Mouse (Mus musculus) limb, embryonic 13.5 days (tissue): Measurements from ENCODE around the gene Lrrk1. TPM values are rescaled to one million over a fixed set of nuclear protein-coding genes. Genes with fewer than 3 reads are reported as not detected.

ENCODE experiments used
- ATAC-seq: fragments of 200-750 bp; cut with Nextera tagmentation; 2 replicates; pipeline ENCODE4 v1.8.0; 2017; ENCODE audit warnings: low read depth, moderate number of reproducible peaks, moderate TSS enrichment; ENCODE audit not compliant: low FRiP score
- H3K27ac ChIP-seq: fragments of 300-500 bp; sonication (generic); 2 replicates; pipeline ENCODE4 v1.5.1; 2015; ENCODE audit warnings: inconsistent platforms, mild to moderate bottlenecking, moderate library complexity
- H3K27me3 ChIP-seq: fragments of 300-500 bp; sonication (generic); 2 replicates; pipeline ENCODE4 v1.6.1; 2015; ENCODE audit warnings: mild to moderate bottlenecking, inconsistent platforms
- H3K36me3 ChIP-seq: fragments of 300-500 bp; sonication (generic); 2 replicates; pipeline ENCODE4 v1.6.1; 2015; ENCODE audit warnings: inconsistent platforms, mild to moderate bottlenecking, moderate library complexity
- H3K4me1 ChIP-seq: fragments of 300-500 bp; sonication (generic); 2 replicates; pipeline ENCODE4 v1.6.1; 2015; ENCODE audit warnings: inconsistent platforms
- H3K4me2 ChIP-seq: fragments of 300-500 bp; sonication (generic); replicated peaks from 2 replicates; pipeline ENCODE4 v1.6.1; 2015; ENCODE audit warnings: inconsistent platforms, mild to moderate bottlenecking, moderate library complexity
- H3K4me3 ChIP-seq: fragments of 300-500 bp; sonication (generic); 2 replicates; pipeline ENCODE4 v1.5.1; 2015; ENCODE audit warnings: moderate library complexity, mild to moderate bottlenecking, inconsistent platforms
- H3K9ac ChIP-seq: fragments of 300-500 bp; sonication (generic); 2 replicates; pipeline ENCODE4 v1.6.1; 2015; ENCODE audit warnings: mild to moderate bottlenecking, inconsistent platforms
- H3K9me3 ChIP-seq: fragments of 300-500 bp; sonication (generic); 2 replicates; pipeline ENCODE4 v1.6.1; 2016; ENCODE audit warnings: inconsistent platforms
- WGBS: fragments of 180-500 bp; shearing (Covaris S2); methylation state at CpG from one replicate; pipeline ENCODE4 v1.1.7; 2015; 5-methylcytosine and 5-hydroxymethylcytosine counted together
- microRNA-seq: library from miRNA; unstranded; fragments of <30 nt; microRNA quantifications from one replicate; pipeline ENCODE4, GENCODE M21; 2016
- polyA plus RNA-seq: library from polyadenylated mRNA; unstranded; fragments of >200 nt; fragmentation: Nextera tagmentation; extraction: Ambion mirVana; gene quantifications from 2 replicates; pipeline ENCODE4 v1.2.1, GENCODE M21; 2015

The Lrrk1 gene
- polyA plus RNA-seq, 1 experiment from 2014 or later = 14.1 TPM

DNA sequence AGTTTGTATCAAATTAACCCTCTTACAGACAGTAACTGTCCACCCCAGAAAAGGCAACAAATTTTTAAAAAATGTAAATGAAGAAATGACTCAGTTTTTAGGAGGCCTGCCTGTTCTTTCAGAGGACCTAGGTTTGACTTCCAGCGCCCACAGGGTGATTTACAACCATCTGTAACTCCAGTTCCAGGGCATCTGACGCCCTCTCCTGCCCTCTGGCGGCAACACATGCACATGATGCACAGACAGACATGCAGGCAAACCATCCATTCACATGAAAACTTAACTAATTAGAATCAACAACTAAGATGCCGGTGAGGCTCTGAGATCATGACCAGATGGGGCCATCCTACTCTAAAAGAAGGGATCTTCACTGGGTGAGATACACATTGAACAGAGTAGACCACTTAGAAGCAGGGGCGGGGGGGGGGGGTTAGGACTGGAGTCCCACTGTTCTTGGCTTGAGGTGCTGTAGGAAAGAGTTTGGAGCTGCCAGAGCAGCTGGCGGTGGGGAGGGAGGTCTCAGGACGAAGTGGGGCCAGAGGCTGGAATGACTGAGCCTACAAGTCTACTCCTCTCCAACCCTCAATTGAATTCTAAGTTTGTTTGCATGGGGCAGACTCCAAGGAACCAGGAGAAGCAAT, 206.0 kb downstream of the Lrrk1 start:
- H3K36me3 ChIP-seq = no peaks in the 10 kb centered on the region; the same call in 1 of the 2 replicates
- no peak overlapping the region for H3K27ac ChIP-seq
- H3K4me3 ChIP-seq = no peak overlapping the region
- H3K27me3 ChIP-seq = no peaks in the 10 kb centered on the region
- WGBS = 83% methylated on average over 7 of the region's 7 CpGs
- H3K9ac ChIP-seq = no peak overlapping the region
- no peaks in the 10 kb centered on the region for H3K9me3 ChIP-seq
- ATAC-seq = no peak
- no peak overlapping the region for H3K4me2 ChIP-seq
- H3K4me1 ChIP-seq = peaks cover 19% of the 10 kb centered on the region

DNA sequence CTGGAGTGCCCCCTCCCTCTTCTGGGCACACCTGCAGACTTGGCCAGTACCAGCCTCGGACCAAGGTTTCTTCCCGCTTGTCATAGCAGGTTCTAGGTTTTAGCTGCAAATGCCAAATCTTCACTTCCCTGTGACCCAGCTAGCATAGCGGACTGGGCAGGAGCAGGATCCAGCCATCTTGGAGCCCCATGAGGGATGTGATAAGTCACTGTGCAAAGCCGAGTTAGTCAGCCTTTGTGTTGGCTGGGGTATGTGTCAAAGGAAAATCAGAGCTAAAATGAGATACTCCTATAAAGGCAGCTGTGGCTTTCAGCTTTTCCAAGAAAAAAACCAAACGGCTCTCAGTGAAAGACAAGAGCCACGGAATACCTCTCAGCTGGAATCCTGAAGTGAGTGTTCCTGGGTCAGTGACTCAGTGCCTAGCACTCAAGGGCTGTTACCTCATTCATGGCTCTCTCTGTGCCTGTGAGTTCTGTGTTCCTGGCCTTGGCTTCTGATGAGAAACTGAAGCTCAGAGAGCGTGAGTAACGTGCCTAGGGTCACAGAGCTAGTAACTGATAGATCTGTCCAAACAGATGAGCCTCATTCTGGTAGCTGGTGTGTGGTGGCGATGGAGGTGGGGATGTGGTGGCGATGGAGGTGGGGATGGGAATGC, 207.3 kb downstream of the Lrrk1 start:
- Histone ChIP-seq H3K9ac (no peak overlapping the region), H3K27ac (no peak overlapping the region), H3K36me3 (peaks cover 6% of the 10 kb centered on the region), H3K4me1 (peaks cover 19% of the 10 kb centered on the region), H3K27me3 (no peaks in the 10 kb centered on the region), H3K9me3 (no peaks in the 10 kb centered on the region), H3K4me2 (no peak overlapping the region), H3K4me3 (no peak overlapping the region)
- WGBS = 91% methylated on average over 10 of the region's 10 CpGs
- ATAC-seq = no peak

DNA sequence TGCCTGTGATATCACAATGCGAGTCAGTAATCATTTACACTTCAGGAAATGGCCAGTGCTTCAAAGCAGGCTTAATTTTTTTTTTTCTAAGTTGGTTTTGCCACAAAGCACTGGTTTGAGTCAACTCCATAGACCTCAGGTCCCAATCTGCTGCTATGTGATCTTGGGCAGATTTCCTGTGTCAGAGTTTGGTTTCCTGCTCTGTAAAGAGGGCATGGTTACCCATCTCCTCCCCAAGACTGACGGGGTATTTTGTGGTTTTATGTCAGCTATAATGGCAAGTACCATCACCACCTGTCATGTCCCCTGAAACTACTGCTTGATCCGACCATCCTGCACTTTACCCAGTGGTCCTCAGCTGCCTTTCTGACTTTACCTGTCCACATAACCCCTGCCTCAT, 207.9 kb downstream of the Lrrk1 start:
- 79% methylated on average over 3 of the region's 3 CpGs for WGBS
- H3K9me3 ChIP-seq = no peaks in the 10 kb centered on the region
- no peak overlapping the region for H3K4me2 ChIP-seq
- H3K4me1 ChIP-seq = peaks cover 19% of the 10 kb centered on the region
- H3K36me3 ChIP-seq = peaks cover 12% of the 10 kb centered on the region
- H3K9ac ChIP-seq = no peak overlapping the region
- H3K27me3 ChIP-seq = no peaks in the 10 kb centered on the region
- H3K27ac ChIP-seq = no peak overlapping the region
- no peak overlapping the region for H3K4me3 ChIP-seq
- ATAC-seq = no peak

DNA sequence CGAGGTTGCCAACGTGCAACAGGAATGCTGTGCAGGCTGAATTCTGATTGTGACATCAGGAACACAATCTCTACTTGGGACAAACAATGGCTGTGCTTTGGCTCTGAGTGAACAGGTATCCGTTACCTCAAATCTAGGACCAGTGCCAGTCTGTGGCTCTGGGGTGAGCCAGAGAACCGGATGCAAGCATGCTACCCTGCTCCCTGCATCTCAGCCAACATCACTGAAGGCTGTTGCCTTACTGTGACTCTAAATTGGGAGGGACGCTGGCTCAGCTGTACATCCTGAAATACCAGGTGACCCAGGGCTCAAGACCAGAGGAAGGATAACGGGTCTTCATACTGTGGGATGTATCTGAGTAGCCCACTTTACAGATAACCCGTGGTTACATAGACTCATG, 208.4 kb downstream of the Lrrk1 start:
- H3K36me3 ChIP-seq = peaks cover 16% of the 10 kb centered on the region
- H3K27ac ChIP-seq = no peak overlapping the region
- WGBS = 87% methylated on average over 7 of the region's 7 CpGs
- H3K4me2 ChIP-seq = no peak overlapping the region
- no peaks in the 10 kb centered on the region for H3K27me3 ChIP-seq
- H3K9me3 ChIP-seq = no peaks in the 10 kb centered on the region
- H3K9ac ChIP-seq = no peak overlapping the region
- no peak for ATAC-seq
- peaks cover 19% of the 10 kb centered on the region for H3K4me1 ChIP-seq
- no peak overlapping the region for H3K4me3 ChIP-seq

DNA sequence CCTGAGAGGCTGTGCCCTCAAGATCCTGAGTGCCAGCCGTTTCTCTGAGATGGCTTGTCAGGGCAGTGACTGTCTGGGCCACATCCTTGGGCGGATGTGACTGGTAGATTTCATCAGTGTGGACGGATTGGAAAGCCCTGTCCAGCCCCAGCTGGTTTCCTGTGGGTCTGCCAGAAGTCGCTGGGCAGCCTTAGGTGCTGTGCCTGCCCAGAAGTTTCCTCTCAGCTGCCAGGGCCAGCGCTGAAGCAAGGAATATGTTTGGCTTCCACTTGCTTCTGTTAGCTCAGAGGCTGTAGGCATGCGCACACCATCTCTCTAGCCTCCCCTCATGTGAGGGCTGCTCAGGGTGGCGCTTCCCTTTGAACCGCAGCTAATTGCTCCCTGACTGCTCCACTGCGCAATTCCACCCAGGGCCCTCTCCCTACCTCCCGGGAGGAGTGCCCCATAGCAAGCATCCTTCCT, 209.0 kb downstream of the Lrrk1 start:
- Histone ChIP-seq H3K27ac (no peak overlapping the region), H3K27me3 (no peaks in the 10 kb centered on the region), H3K4me1 (peaks cover 19% of the 10 kb centered on the region), H3K9ac (no peak overlapping the region), H3K4me2 (no peak overlapping the region), H3K4me3 (no peak overlapping the region), H3K36me3 (peaks cover 22% of the 10 kb centered on the region), H3K9me3 (no peaks in the 10 kb centered on the region)
- ATAC-seq = no peak
- 43% methylated on average over 10 of the region's 10 CpGs for WGBS

DNA sequence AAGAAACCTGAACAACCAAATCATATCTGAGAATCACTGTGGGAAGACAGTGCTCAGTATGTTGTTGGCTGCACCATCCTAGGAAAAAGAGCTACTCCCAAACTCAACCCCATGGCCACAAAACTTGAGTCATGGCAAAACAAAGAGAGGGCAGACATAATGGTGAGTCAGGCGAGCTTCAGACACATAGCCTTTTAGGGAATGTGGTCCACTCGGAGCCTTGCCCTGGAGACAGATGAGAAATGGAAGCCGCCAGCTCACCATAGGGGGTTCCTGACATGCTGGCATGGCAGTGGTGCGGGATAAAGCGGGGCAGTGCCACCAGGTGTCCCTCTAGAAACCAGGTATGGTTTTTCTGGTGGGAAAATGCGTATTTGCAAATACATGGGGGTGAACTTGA, 210.0 kb downstream of the Lrrk1 start:
- no peak for ATAC-seq
- H3K36me3 ChIP-seq = peaks cover 31% of the 10 kb centered on the region
- peaks cover 12% of the 10 kb centered on the region for H3K4me1 ChIP-seq
- no peak overlapping the region for H3K4me3 ChIP-seq
- H3K27me3 ChIP-seq = no peaks in the 10 kb centered on the region
- H3K9ac ChIP-seq = no peak overlapping the region
- no peaks in the 10 kb centered on the region for H3K9me3 ChIP-seq
- no peak overlapping the region for H3K4me2 ChIP-seq
- no peak overlapping the region for H3K27ac ChIP-seq
- 88% methylated on average over 6 of the region's 6 CpGs for WGBS

DNA sequence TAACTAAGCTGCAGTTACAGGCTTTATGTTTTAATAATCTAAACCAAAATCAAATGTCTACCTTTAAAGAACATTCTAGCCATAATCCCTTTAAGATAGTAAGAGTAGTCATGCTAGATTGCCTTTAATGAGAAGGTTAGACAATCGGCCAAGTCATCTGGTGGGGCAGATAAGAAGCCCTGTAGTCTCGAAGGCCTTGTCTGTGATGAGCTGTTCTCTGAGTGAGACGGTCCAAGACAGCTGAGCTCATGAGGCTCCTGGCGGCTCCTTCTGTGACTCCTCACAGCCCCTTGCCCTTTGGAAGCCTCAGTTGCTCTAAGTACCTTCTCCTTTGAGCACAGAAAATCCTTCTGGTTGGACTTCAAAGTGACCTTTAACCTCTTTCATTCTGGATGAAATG, 211.2 kb downstream of the Lrrk1 start:
- no peak overlapping the region for H3K4me2 ChIP-seq
- no peak overlapping the region for H3K9ac ChIP-seq
- H3K9me3 ChIP-seq = no peaks in the 10 kb centered on the region
- H3K27me3 ChIP-seq = no peaks in the 10 kb centered on the region
- 82% methylated on average over 4 of the region's 4 CpGs for WGBS
- H3K4me3 ChIP-seq = no peak overlapping the region
- peaks cover 5% of the 10 kb centered on the region for H3K4me1 ChIP-seq
- ATAC-seq = no peak
- H3K27ac ChIP-seq = no peak overlapping the region
- H3K36me3 ChIP-seq = peaks cover 42% of the 10 kb centered on the region

Small RNA genes lying within 50 kb of the gene (microRNA-seq; reads per million reads assigned to microRNA genes)
- not detected for gene Mir7057

Other genes starting within 250 kb of the Lrrk1 start
- gene Gm10974, start 22.4 kb downstream of the Lrrk1 start, polyA plus RNA-seq = not detected in 2 replicates
- 9.9 and 10.6 TPM in 2 replicates for gene Aldh1a3, start 39.2 kb upstream of the Lrrk1 start, polyA plus RNA-seq